Mouse (Mus musculus) C2C12 (cell line): ENCODE data around the gene Nudt14.

Experiments
- CEBPB ChIP-seq: IDR thresholded peaks from one replicate; pipeline ENCODE4 v1.6.1; 2011; ENCODE audit warnings: low read depth, mild to moderate bottlenecking, control low read depth, moderate library complexity
- CTCF ChIP-seq: IDR thresholded peaks from one replicate; pipeline ENCODE4 v1.5.1; 2011; ENCODE audit not compliant: control insufficient read depth, insufficient read depth, insufficient read length
- FOSL1 ChIP-seq: IDR thresholded peaks from one replicate; pipeline ENCODE4 v1.8.0; 2011; ENCODE audit warnings: mild to moderate bottlenecking, low read length; ENCODE audit not compliant: poor library complexity, insufficient read depth, severe bottlenecking
- MAX ChIP-seq: IDR thresholded peaks from one replicate; pipeline ENCODE4 v1.6.1; 2011; ENCODE audit warnings: mild to moderate bottlenecking, control low read depth
- MYOD1 ChIP-seq: IDR thresholded peaks from one replicate; pipeline ENCODE4 v1.6.1; 2011; ENCODE audit warnings: low read depth; ENCODE audit not compliant: control insufficient read depth, insufficient read length
- MYOG ChIP-seq: IDR thresholded peaks from one replicate; pipeline ENCODE4 v1.6.1; 2011; ENCODE audit not compliant: control insufficient read depth, insufficient read length; ENCODE audit errors: extremely low read depth
- USF1 ChIP-seq: IDR thresholded peaks from one replicate; pipeline ENCODE4 v1.6.1; 2011; ENCODE audit warnings: low read depth, mild to moderate bottlenecking, control low read depth, moderate library complexity

- TF ChIP-seq CTCF (no peak), MYOD1 (peak; percentile 93), FOSL1 (no peak), MAX (peak; percentile 96), USF1 (peak; percentile 64), CEBPB (no peak), MYOG (no peak)
Observed at GRCm38 (mm10) chr12:112937906-112938305, 4.0 kb downstream of the Nudt14 start.
